Mouse (Mus musculus): Measurements from ENCODE around the gene Snx29. TPM values are rescaled to one million over a fixed set of nuclear protein-coding genes. Genes with fewer than 3 reads are reported as not detected.

Snx29 gene
- total and polyA plus RNA-seq, 2 experiments from 2014 or later, result 8.2 to 18.7 TPM

DNA sequence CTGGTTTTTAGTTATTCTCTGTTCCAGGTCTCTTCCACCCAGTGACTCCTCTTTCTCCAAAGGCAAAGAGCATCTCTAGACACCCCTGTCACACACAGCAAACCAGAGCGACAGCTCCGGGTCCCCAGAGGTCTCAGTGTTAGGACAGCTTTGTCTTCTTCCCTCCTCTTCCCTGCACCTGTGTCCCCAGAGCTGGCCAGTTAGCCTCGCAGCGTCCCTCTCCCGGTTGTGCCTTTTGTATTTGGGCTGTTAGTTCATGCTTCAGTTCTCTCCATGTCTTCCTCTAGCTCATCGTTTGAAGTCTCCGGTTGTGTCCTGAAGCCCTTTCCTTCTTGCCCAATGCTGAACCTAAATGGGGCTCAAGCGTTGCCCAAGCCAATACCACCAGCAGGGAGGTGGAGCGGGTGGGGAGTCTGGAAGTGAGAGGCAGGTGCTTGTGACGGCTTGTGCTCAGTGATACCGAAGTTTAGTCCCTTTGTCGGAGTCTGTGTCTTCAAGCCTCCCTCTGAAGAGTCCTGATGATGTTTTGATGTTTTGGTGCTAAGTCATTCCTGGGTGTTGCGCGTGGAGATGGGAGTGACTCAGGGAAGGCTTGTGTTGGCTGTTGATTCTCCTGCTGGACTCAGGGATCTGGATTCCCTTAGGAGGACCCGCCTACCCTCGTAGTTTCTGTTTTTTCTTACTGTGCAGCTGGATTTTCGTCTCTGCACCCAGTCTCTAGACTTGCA lies 780 bp downstream of the Snx29 start:
- peak; percentile 11 for DNase-seq (ENCODE audit: low spot score)
- 5% methylated on average over 17 of the region's 17 CpGs for WGBS

DNA sequence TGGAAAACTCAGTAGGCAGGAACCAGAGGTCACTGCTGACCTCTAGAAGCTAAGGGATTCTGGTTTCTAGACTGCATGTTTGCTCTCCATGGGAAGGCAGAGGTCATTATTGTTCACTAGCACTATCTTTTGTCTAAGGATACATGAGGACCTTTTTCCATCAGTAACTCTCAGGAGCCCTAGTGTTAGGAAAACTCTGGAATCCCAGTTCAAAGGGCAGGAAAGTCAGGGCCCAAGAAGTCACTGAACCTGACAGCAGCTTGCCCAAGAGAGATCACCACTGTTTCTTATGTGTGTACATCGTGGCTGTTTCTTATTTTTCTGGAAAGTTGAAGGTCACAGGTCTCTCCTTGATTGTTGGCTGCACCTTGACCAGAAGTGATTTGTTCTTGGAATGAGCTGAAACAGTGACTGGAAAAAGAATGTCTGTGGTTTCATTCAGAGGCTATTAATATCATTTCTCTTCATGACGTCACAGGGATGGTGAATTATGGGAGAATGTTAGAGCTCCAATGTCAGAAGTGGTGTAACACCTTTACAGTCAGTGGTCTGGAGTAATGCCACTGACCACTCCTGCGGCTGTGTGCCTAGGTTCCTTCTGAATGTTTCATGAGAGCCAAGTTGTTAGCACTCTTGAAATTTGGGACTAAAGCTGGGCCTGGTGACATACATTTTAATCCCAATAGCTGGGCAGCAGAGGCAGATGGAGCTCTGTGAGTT lies 7.5 kb downstream of the Snx29 start:
- no peak overlapping the region for H3K27ac ChIP-seq
- 89% methylated on average over 3 of the region's 3 CpGs for WGBS
- no peak for DNase-seq (ENCODE audit: low spot score)
- no peak overlapping the region for H3K9ac ChIP-seq (replicated peaks; ENCODE audit: low read length)
- no peak overlapping the region for H3K4me3 ChIP-seq (ENCODE audit: low read length)
- no peak for ATAC-seq
- H3K4me1 ChIP-seq (ENCODE audit: insufficient read depth, low read length), result no peaks in the 10 kb centered on the region
- H3K36me3 ChIP-seq (ENCODE audit: insufficient read depth, low read length), result no peaks in the 10 kb centered on the region
- no peaks in the 10 kb centered on the region for H3K27me3 ChIP-seq (ENCODE audit: insufficient read depth, low read length)
- TF ChIP-seq CTCF (IDR thresholded peaks at IDR 0.05; ENCODE audit: low read depth), result no peak
- H3K9me3 ChIP-seq (ENCODE audit: low read length), result no peaks in the 10 kb centered on the region
- H3K4me2 ChIP-seq (ENCODE audit: low read depth, low read length), result no peak overlapping the region

More for the DNA sequence above, 780 bp downstream of the Snx29 start:
- H3K4me1 ChIP-seq (ENCODE audit: insufficient read depth, low read length), result peaks cover 9% of the 10 kb centered on the region
- H3K27ac ChIP-seq, result peak overlapping the region; percentile 89
- H3K4me3 ChIP-seq (ENCODE audit: low read length), result peak overlapping the region; percentile 86
- H3K36me3 ChIP-seq (ENCODE audit: insufficient read depth, low read length), result no peaks in the 10 kb centered on the region
- H3K9ac ChIP-seq (replicated peaks; ENCODE audit: low read length), result peak overlapping the region; percentile 81
- H3K4me2 ChIP-seq (ENCODE audit: low read depth, low read length), result peak overlapping the region; percentile 95
- no peaks in the 10 kb centered on the region for H3K27me3 ChIP-seq (ENCODE audit: insufficient read depth, low read length)
- H3K9me3 ChIP-seq (ENCODE audit: low read length), result no peaks in the 10 kb centered on the region
- ATAC-seq, result peak; percentile 34
- TF ChIP-seq CTCF (IDR thresholded peaks at IDR 0.05; ENCODE audit: low read depth), result no peak

DNA sequence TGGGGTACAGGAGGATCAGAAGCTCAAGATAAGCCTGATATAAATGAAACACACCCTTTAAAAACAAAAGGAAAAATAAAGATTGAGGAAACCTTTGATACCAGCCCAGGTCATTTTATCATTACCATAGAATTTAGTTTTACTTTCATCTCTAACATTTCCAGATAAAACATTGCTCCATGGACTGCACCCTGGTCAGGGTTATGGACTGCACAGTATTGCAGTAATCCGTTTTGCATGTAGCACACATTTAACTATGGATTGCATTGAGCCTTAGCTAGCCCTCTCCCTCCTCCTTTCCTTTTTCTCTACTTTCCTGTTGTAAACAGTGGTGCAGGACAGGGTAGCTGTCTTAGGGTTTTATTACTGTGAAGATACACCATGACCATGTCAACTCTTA lies 8.3 kb downstream of the Snx29 start:
- no peaks in the 10 kb centered on the region for H3K27me3 ChIP-seq (ENCODE audit: insufficient read depth, low read length)
- WGBS, result 86% methylated on average over 1 of the region's 1 CpGs
- no peak for TF ChIP-seq CTCF (IDR thresholded peaks at IDR 0.05; ENCODE audit: low read depth)
- H3K27ac ChIP-seq, result no peak overlapping the region
- no peak overlapping the region for H3K9ac ChIP-seq (replicated peaks; ENCODE audit: low read length)
- no peak overlapping the region for H3K4me2 ChIP-seq (ENCODE audit: low read depth, low read length)
- H3K36me3 ChIP-seq (ENCODE audit: insufficient read depth, low read length), result no peaks in the 10 kb centered on the region
- H3K4me3 ChIP-seq (ENCODE audit: low read length), result no peak overlapping the region
- H3K4me1 ChIP-seq (ENCODE audit: insufficient read depth, low read length), result no peaks in the 10 kb centered on the region
- no peak for DNase-seq (ENCODE audit: low spot score)
- H3K9me3 ChIP-seq (ENCODE audit: low read length), result no peaks in the 10 kb centered on the region
- no peak for ATAC-seq

DNA sequence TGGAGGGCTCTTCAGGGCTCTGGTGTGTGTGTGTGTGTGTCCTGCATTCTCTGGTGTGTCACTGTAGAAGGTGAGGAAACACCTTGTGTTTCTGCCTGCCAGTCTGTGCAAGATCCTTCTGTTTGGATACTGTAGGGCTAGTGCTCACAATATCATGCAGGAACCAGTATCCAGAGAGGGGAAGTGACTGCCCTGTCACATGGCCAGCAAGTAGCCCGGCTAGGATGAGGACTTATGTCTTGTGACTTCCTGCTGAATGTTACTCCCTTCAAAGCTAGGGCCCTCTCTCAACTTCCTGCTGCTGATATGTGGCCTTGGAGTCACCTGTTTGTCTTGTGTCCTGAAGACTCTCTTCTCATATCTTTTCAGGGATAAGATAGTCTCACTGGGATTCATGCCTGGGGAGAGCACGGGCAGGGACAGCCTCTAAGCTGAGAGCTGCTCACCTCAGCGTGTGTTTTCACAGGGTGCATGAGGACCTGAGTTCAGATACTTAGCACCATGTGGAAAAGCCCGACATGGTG lies 20.6 kb downstream of the Snx29 start:
- Histone ChIP-seq H3K4me2 (ENCODE audit: low read depth, low read length) (no peak overlapping the region), H3K27me3 (ENCODE audit: insufficient read depth, low read length) (no peaks in the 10 kb centered on the region), H3K9me3 (ENCODE audit: low read length) (no peaks in the 10 kb centered on the region), H3K9ac (replicated peaks; ENCODE audit: low read length) (no peak overlapping the region), H3K27ac (no peak overlapping the region), H3K4me1 (ENCODE audit: insufficient read depth, low read length) (no peaks in the 10 kb centered on the region), H3K36me3 (ENCODE audit: insufficient read depth, low read length) (no peaks in the 10 kb centered on the region), H3K4me3 (ENCODE audit: low read length) (no peak overlapping the region)
- TF ChIP-seq CTCF (IDR thresholded peaks at IDR 0.05; ENCODE audit: low read depth), result no peak
- DNase-seq (ENCODE audit: low spot score) (no peak), ATAC-seq (no peak)
- WGBS, result 83% methylated on average over 4 of the region's 4 CpGs

DNA sequence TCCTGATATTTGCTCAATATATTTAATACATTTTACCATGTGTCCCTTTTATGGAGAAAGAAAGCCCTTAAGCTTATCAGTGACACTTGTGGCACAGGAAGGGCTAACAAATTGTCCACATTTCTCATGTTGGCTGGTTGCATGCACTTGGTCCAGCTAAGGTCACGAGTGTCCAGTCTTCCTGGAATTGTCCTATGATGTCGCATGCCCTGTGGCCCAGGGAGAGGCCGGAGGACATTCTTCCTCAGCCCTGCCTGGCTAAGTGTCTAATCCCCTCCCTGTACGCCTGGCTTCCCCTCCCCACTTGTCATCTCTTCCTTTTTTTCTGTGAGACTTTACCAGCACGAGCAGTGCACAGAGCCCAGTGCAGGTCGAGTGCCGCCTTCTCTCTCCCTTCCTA lies 29.2 kb downstream of the Snx29 start:
- Histone ChIP-seq H3K4me2 (ENCODE audit: low read depth, low read length) (no peak overlapping the region), H3K27ac (no peak overlapping the region), H3K9ac (replicated peaks; ENCODE audit: low read length) (no peak overlapping the region), H3K36me3 (ENCODE audit: insufficient read depth, low read length) (peaks cover 7% of the 10 kb centered on the region), H3K4me1 (ENCODE audit: insufficient read depth, low read length) (no peaks in the 10 kb centered on the region), H3K27me3 (ENCODE audit: insufficient read depth, low read length) (no peaks in the 10 kb centered on the region), H3K4me3 (ENCODE audit: low read length) (no peak overlapping the region), H3K9me3 (ENCODE audit: low read length) (no peaks in the 10 kb centered on the region)
- TF ChIP-seq CTCF (IDR thresholded peaks at IDR 0.05; ENCODE audit: low read depth), result no peak
- DNase-seq (ENCODE audit: low spot score) (no peak), ATAC-seq (no peak)
- WGBS, result 86% methylated on average over 7 of the region's 7 CpGs

DNA sequence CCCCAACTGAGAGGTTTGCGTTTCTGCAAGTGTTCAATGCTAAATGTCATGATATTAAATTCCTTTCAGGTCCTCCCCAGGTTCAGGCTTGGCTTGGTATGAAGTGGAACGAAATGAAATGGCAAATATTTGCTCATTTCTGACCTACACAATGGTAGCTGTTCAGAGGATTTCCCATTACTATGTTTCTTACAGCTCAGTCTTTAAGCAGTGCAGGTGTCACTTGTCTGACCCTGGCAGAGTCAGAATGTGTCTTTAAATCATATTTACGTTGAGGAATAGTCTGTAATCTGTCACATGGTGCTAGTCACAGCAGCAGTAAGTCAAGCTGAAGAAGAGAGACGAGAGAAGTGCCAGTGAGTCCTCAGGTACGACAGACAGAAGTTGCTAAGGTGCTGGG lies 36.5 kb downstream of the Snx29 start:
- no peak overlapping the region for H3K27ac ChIP-seq
- 72% methylated on average over 5 of the region's 5 CpGs for WGBS

More for the DNA sequence above, 36.5 kb downstream of the Snx29 start:
- ATAC-seq (no peak), DNase-seq (ENCODE audit: low spot score) (no peak)
- no peak for TF ChIP-seq CTCF (IDR thresholded peaks at IDR 0.05; ENCODE audit: low read depth)
- H3K9ac ChIP-seq (replicated peaks; ENCODE audit: low read length), result no peak overlapping the region
- H3K4me2 ChIP-seq (ENCODE audit: low read depth, low read length), result no peak overlapping the region
- no peaks in the 10 kb centered on the region for H3K4me1 ChIP-seq (ENCODE audit: insufficient read depth, low read length)
- no peaks in the 10 kb centered on the region for H3K27me3 ChIP-seq (ENCODE audit: insufficient read depth, low read length)
- no peaks in the 10 kb centered on the region for H3K36me3 ChIP-seq (ENCODE audit: insufficient read depth, low read length)
- H3K9me3 ChIP-seq (ENCODE audit: low read length), result no peaks in the 10 kb centered on the region
- H3K4me3 ChIP-seq (ENCODE audit: low read length), result no peak overlapping the region
